Mouse (Mus musculus): ENCODE data around the gene Carmil2. TPM values are rescaled to one million over a fixed set of nuclear protein-coding genes. Genes with fewer than 3 reads are reported as not detected.

Gene Carmil2
- polyA plus RNA-seq, 1 experiment from 2014 or later = 5.0 TPM

GRCm38 (mm10) chr8:105692449-105693182 is 6.5 kb downstream of the Carmil2 start:
- ATAC-seq (ENCODE audit: insufficient read depth, low FRiP score, low TSS enrichment) = no peak
- no peak for DNase-seq (ENCODE audit: low spot score)

GRCm38 (mm10) chr8:105693648-105694047 is 7.6 kb downstream of the Carmil2 start:
- no peaks in the 10 kb centered on the region for H3K9me3 ChIP-seq (ENCODE audit: control insufficient read depth, low read length)
- H3K4me3 ChIP-seq (ENCODE audit: low read depth, low read length) = peak overlapping the region; percentile 43
- peak overlapping the region; percentile 56 for H3K27ac ChIP-seq (ENCODE audit: low read depth, low read length)
- ATAC-seq (ENCODE audit: insufficient read depth, low FRiP score, low TSS enrichment) = peak; percentile 49
- no peaks in the 10 kb centered on the region for H3K27me3 ChIP-seq (ENCODE audit: control insufficient read depth, insufficient read depth, low read length)
- H3K36me3 ChIP-seq (ENCODE audit: control insufficient read depth, insufficient read depth, low read length) = peaks cover 8% of the 10 kb centered on the region
- peak overlapping the region; percentile 79 for H3K4me2 ChIP-seq (ENCODE audit: low read depth)
- WGBS = 4% methylated on average over 30 of the region's 30 CpGs
- 0 out of 2 replicates have a peak, but pooled peaks cover 3% of the 10 kb centered on the region for H3K4me1 ChIP-seq (ENCODE audit: control insufficient read depth, insufficient read depth, low read length)
- H3K9ac ChIP-seq (ENCODE audit: low read length) = peak overlapping the region; percentile 65
- peak; percentile 81 for DNase-seq (ENCODE audit: low spot score)

More at GRCm38 (mm10) chr8:105692449-105693182, 6.5 kb downstream of the Carmil2 start:
- Histone ChIP-seq H3K27me3 (ENCODE audit: control insufficient read depth, insufficient read depth, low read length) (no peaks in the 10 kb centered on the region), H3K4me3 (ENCODE audit: low read depth, low read length) (no peak overlapping the region), H3K4me1 (ENCODE audit: control insufficient read depth, insufficient read depth, low read length) (0 out of 2 replicates have a peak, but pooled peaks cover 3% of the 10 kb centered on the region), H3K36me3 (ENCODE audit: control insufficient read depth, insufficient read depth, low read length) (peaks cover 4% of the 10 kb centered on the region), H3K27ac (ENCODE audit: low read depth, low read length) (no peak overlapping the region), H3K4me2 (ENCODE audit: low read depth) (no peak overlapping the region), H3K9me3 (ENCODE audit: control insufficient read depth, low read length) (no peaks in the 10 kb centered on the region), H3K9ac (ENCODE audit: low read length) (no peak overlapping the region)
- 90% methylated on average over 11 of the region's 11 CpGs for WGBS

- H3K4me3 ChIP-seq (ENCODE audit: low read depth, low read length) = peak overlapping the region; percentile 43
- WGBS = 10% methylated on average over 29 of the region's 40 CpGs
- peak overlapping the region; percentile 79 for H3K4me2 ChIP-seq (ENCODE audit: low read depth)
- H3K36me3 ChIP-seq (ENCODE audit: control insufficient read depth, insufficient read depth, low read length) = peaks cover 8% of the 10 kb centered on the region
- ATAC-seq (ENCODE audit: insufficient read depth, low FRiP score, low TSS enrichment) (peak; percentile 46), DNase-seq (ENCODE audit: low spot score) (peak; percentile 47)
- no peaks in the 10 kb centered on the region for H3K9me3 ChIP-seq (ENCODE audit: control insufficient read depth, low read length)
- H3K4me1 ChIP-seq (ENCODE audit: control insufficient read depth, insufficient read depth, low read length) = 0 out of 2 replicates have a peak, but pooled peaks cover 3% of the 10 kb centered on the region
- peak overlapping the region; percentile 56 for H3K27ac ChIP-seq (ENCODE audit: low read depth, low read length)
- H3K27me3 ChIP-seq (ENCODE audit: control insufficient read depth, insufficient read depth, low read length) = no peaks in the 10 kb centered on the region
- H3K9ac ChIP-seq (ENCODE audit: low read length) = peak overlapping the region; percentile 65
Measured at GRCm38 (mm10) chr8:105694051-105694799, 8.2 kb downstream of the Carmil2 start.

- ATAC-seq (ENCODE audit: insufficient read depth, low FRiP score, low TSS enrichment) = no peak
- WGBS = 86% methylated on average over 30 of the region's 30 CpGs
- no peak overlapping the region; the same call in 1 of the 2 replicates for H3K4me3 ChIP-seq (ENCODE audit: low read depth, low read length)
- H3K36me3 ChIP-seq (ENCODE audit: control insufficient read depth, insufficient read depth, low read length) = peaks cover 8% of the 10 kb centered on the region
- no peak overlapping the region for H3K9ac ChIP-seq (ENCODE audit: low read length)
- H3K27me3 ChIP-seq (ENCODE audit: control insufficient read depth, insufficient read depth, low read length) = no peaks in the 10 kb centered on the region
- peak overlapping the region; percentile 79; the same call in 1 of the 2 replicates for H3K4me2 ChIP-seq (ENCODE audit: low read depth)
- DNase-seq (ENCODE audit: low spot score) = no peak
- no peaks in the 10 kb centered on the region for H3K9me3 ChIP-seq (ENCODE audit: control insufficient read depth, low read length)
- H3K27ac ChIP-seq (ENCODE audit: low read depth, low read length) = no peak overlapping the region
- H3K4me1 ChIP-seq (ENCODE audit: control insufficient read depth, insufficient read depth, low read length) = peaks cover 7% of the 10 kb centered on the region; the same call in 1 of the 2 replicates
Measured at GRCm38 (mm10) chr8:105695080-105695780, 9.2 kb downstream of the Carmil2 start.

- DNase-seq (ENCODE audit: low spot score) (no peak), ATAC-seq (ENCODE audit: insufficient read depth, low FRiP score, low TSS enrichment) (no peak)
- Histone ChIP-seq H3K4me1 (ENCODE audit: control insufficient read depth, insufficient read depth, low read length) (peaks cover 13% of the 10 kb centered on the region), H3K27me3 (ENCODE audit: control insufficient read depth, insufficient read depth, low read length) (no peaks in the 10 kb centered on the region), H3K27ac (ENCODE audit: low read depth, low read length) (no peak overlapping the region), H3K9me3 (ENCODE audit: control insufficient read depth, low read length) (no peaks in the 10 kb centered on the region), H3K4me3 (ENCODE audit: low read depth, low read length) (no peak overlapping the region), H3K36me3 (ENCODE audit: control insufficient read depth, insufficient read depth, low read length) (peaks cover 8% of the 10 kb centered on the region), H3K9ac (ENCODE audit: low read length) (no peak overlapping the region), H3K4me2 (ENCODE audit: low read depth) (no peak overlapping the region)
- 92% methylated on average over 17 of the region's 17 CpGs for WGBS
Measured at GRCm38 (mm10) chr8:105697196-105697780, 11.2 kb downstream of the Carmil2 start.

- 90% methylated on average over 5 of the region's 5 CpGs for WGBS
- no peak overlapping the region for H3K27ac ChIP-seq (ENCODE audit: low read depth, low read length)
- no peak overlapping the region for H3K9ac ChIP-seq (ENCODE audit: low read length)
- no peaks in the 10 kb centered on the region for H3K27me3 ChIP-seq (ENCODE audit: control insufficient read depth, insufficient read depth, low read length)
- ATAC-seq (ENCODE audit: insufficient read depth, low FRiP score, low TSS enrichment) = no peak
- H3K4me2 ChIP-seq (ENCODE audit: low read depth) = no peak overlapping the region
- DNase-seq (ENCODE audit: low spot score) = no peak
- peaks cover 12% of the 10 kb centered on the region for H3K36me3 ChIP-seq (ENCODE audit: control insufficient read depth, insufficient read depth, low read length)
- no peaks in the 10 kb centered on the region for H3K9me3 ChIP-seq (ENCODE audit: control insufficient read depth, low read length)
- peaks cover 16% of the 10 kb centered on the region for H3K4me1 ChIP-seq (ENCODE audit: control insufficient read depth, insufficient read depth, low read length)
- H3K4me3 ChIP-seq (ENCODE audit: low read depth, low read length) = no peak overlapping the region
Measured at GRCm38 (mm10) chr8:105698734-105699133, 12.7 kb downstream of the Carmil2 start.

GRCm38 (mm10) chr8:105699488-105700215 is 13.6 kb downstream of the Carmil2 start:
- ATAC-seq (ENCODE audit: insufficient read depth, low FRiP score, low TSS enrichment) (no peak), DNase-seq (ENCODE audit: low spot score) (no peak)
- H3K27ac ChIP-seq (ENCODE audit: low read depth, low read length) = no peak overlapping the region
- H3K4me3 ChIP-seq (ENCODE audit: low read depth, low read length) = peak overlapping the region; percentile 56
- 91% methylated on average over 11 of the region's 11 CpGs for WGBS
- H3K9ac ChIP-seq (ENCODE audit: low read length) = no peak overlapping the region; the same call in 1 of the 2 replicates
- no peaks in the 10 kb centered on the region for H3K9me3 ChIP-seq (ENCODE audit: control insufficient read depth, low read length)
- peaks cover 13% of the 10 kb centered on the region for H3K4me1 ChIP-seq (ENCODE audit: control insufficient read depth, insufficient read depth, low read length)
- H3K27me3 ChIP-seq (ENCODE audit: control insufficient read depth, insufficient read depth, low read length) = no peaks in the 10 kb centered on the region
- peak overlapping the region; percentile 90 for H3K4me2 ChIP-seq (ENCODE audit: low read depth)
- H3K36me3 ChIP-seq (ENCODE audit: control insufficient read depth, insufficient read depth, low read length) = peaks cover 16% of the 10 kb centered on the region

- no peak overlapping the region for H3K27ac ChIP-seq (ENCODE audit: low read depth, low read length)
- peak overlapping the region; percentile 62 for H3K9ac ChIP-seq (ENCODE audit: low read length)
- H3K27me3 ChIP-seq (ENCODE audit: control insufficient read depth, insufficient read depth, low read length) = no peaks in the 10 kb centered on the region
- H3K4me1 ChIP-seq (ENCODE audit: control insufficient read depth, insufficient read depth, low read length) = peaks cover 13% of the 10 kb centered on the region
- ATAC-seq (ENCODE audit: insufficient read depth, low FRiP score, low TSS enrichment) (peak; percentile 33), DNase-seq (ENCODE audit: low spot score) (no peak)
- H3K9me3 ChIP-seq (ENCODE audit: control insufficient read depth, low read length) = no peaks in the 10 kb centered on the region
- H3K36me3 ChIP-seq (ENCODE audit: control insufficient read depth, insufficient read depth, low read length) = peaks cover 16% of the 10 kb centered on the region
- 0% methylated on average over 21 of the region's 21 CpGs for WGBS
- H3K4me2 ChIP-seq (ENCODE audit: low read depth) = peak overlapping the region; percentile 90
- H3K4me3 ChIP-seq (ENCODE audit: low read depth, low read length) = peak overlapping the region; percentile 56
Measured at GRCm38 (mm10) chr8:105700566-105700965, 14.5 kb downstream of the Carmil2 start.
